Mouse (Mus musculus) left cerebral cortex, postnatal 25 days (tissue): ENCODE measurements at regions not wholly inside any gene's neighbourhood (a gene's known extent, or its start where the extent isn't known, plus 50 kb on each side); places are given as distances from the start of the nearest gene placed in this dataset.

ENCODE experiments used
- DNase-seq, 2 experiments: peaks; one replicate each; pipeline ENCODE4 v3.0.0; 2022; ENCODE audit warnings: low spot score in 2 of 2, mixed read lengths in 1 of 2
- intact Hi-C: fragments of 180-260 bp; cut with DNase I; formaldehyde crosslinking; loops from one replicate; pipeline ENCODE4 v1.15.1; 2025

DNA sequence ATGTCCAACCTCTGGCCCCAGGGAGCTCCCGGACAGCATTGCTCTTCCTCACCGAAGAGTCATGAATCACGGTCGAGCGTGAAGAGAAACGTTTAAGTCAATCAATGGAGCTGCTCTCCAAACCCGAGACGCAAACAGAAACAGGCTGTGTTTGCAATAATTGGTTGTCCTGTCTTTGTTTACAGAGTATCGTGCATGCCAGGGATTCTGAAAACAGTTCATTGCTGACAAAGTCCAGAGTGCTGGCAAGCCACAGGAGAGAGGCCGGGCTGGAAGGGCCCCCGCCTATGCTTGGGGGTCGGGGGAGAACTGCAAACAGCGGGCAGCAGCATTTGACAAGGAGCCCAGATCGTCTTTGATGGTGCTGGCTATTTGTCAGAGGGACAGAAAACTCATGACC, 292.4 kb upstream of the Rpl38 start:
- no peak for DNase-seq
- intact Hi-C loops = no loop called here

DNA sequence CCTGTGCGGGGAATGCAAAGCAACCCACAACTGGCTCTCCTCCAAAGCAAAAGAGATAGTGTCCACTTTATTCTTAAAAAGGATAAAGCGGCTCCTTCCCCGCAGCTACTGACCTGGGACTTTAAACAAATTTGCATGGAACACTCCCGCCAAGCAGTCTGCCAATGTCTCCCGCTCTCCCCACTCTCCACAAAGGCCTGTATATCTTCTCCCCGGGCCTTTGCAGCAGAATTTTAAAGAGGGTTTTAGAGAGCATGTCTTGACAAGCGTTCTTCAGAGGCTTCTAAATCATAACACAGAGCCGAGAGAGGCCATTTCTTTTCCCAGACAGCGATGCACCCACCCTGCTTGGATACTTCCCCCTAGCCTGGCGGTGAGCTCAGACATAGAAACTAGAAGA, 297.6 kb upstream of the Rpl38 start:
- DNase-seq = no peak
- intact Hi-C loops = no loop called here

DNA sequence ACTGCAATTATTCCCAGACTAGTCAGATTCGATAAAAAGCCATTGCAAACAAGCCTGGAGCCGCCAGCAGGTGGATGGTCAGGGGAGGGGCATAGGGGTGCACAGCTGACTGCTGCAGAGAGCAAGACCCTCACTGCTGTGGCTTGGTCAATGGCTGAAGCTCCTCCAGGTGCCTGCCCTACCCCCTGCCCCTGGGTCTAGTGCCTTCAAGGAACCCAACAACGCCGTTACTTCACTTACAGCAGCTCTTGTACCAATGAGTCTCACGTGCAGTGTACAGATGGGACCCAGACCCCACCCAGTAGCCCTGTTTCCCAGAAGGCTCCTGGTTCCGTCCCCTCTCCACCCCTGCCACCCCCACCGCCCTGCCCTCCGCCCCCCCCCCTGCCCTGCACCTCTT, 300.5 kb upstream of the Rpl38 start:
- no peak for DNase-seq
- intact Hi-C loops = no loop called here

DNA sequence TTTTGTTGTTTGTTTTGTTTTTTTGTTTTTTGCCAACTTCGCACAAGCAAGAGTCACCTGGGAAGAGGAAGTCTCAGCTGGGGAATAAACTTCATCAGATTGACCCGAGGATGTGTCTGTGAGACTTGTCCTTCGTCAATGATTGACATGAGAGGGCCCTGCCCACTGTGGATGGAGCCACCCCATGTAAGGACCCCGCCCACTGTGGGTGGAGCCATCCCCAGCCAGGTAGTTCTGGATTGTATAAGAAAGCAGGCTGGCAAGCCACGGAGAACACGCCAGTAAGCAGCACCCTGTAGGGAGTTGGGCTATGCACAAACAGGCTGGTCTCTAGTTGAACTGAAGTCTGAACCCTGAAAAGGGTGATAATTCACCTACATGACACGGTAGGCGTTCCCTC, 294.1 kb upstream of the Sdk2 start:
- intact Hi-C loops = no loop called here
- DNase-seq = no peak

DNA sequence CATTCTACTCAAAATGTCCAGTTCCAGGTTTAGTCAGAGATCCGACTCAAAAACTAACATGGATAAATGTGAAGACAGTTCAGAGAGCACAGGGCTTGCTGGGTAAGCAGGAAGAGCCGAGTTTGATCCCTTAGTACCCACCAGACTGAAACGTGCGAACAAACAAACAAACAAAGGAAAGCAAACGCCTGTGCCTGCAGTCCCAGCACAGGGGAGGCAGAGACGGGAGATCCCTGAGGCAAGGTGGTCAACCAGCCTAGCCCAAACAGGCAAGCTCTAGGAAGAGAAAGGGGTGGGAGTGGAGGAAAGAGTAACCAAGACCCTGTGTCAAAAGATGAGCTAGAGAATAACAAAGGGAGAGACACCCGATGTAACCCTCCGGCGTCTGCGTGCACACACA, 293.5 kb upstream of the Sdk2 start:
- intact Hi-C loops = no loop called here
- no peak for DNase-seq

DNA sequence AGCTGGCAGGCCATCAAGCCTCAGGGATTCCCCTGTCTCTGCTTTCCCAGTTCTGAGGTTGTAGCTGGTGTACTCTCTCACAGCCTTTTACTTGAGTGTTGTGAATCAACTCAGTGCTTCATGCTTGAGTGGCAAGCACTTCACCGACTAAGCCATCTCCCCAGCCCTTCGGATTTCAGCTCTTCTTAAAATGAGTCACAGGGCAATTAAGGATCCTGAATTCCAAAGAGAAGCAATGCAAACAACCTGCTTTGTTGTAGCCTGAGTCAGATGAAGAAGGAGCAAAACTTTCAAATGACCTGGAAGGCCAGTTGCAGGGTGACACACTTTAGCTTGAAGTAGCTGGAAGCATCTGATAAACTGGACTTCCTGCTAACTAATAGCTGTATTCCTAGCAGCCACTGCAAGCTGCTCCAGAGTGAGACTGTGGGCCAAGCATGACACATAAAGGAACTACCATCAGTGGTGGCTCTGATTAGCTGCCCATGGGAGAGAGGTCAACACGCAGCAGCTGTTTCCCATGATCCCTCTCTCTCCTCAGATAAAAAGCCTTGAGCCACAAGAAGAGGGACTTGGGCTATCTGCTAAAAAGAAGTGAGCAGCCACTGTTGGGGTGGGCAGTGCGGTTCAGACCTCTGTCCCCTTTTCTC, 285.4 kb upstream of the Sdk2 start:
- intact Hi-C loops = no loop called here
- no peak for DNase-seq

DNA sequence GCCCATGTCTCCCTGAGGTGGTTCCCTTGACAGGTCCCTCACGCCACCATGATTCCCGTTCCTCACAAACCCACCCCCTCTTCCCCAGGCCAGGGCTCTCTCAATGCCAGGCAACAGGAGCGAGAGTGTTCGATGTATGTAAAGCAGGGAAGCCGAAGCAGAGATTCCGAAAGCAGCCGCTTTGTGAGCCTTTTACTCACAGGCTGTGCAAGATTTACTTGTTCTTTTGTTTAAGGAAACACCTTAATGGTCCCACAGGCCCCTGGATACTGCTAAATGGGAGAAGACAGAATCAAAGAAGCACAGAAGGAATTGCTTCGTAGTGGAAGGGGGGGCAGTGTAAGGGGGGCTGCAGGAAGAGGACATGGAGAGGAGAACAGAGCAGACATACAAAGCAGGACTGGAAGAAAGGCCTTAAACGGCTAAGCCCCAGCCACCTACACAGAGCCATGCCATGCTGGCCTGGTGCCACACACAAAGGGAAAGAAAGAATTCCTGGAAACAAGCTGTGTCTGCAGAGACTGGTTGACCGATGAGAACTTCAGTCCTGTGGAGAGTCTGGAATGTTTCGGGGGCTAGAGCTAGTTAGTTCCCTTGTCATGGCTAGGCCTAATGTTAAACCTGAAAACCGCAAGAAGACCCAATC, 270.1 kb upstream of the Sdk2 start:
- intact Hi-C loops = no loop called here
- DNase-seq = no peak

DNA sequence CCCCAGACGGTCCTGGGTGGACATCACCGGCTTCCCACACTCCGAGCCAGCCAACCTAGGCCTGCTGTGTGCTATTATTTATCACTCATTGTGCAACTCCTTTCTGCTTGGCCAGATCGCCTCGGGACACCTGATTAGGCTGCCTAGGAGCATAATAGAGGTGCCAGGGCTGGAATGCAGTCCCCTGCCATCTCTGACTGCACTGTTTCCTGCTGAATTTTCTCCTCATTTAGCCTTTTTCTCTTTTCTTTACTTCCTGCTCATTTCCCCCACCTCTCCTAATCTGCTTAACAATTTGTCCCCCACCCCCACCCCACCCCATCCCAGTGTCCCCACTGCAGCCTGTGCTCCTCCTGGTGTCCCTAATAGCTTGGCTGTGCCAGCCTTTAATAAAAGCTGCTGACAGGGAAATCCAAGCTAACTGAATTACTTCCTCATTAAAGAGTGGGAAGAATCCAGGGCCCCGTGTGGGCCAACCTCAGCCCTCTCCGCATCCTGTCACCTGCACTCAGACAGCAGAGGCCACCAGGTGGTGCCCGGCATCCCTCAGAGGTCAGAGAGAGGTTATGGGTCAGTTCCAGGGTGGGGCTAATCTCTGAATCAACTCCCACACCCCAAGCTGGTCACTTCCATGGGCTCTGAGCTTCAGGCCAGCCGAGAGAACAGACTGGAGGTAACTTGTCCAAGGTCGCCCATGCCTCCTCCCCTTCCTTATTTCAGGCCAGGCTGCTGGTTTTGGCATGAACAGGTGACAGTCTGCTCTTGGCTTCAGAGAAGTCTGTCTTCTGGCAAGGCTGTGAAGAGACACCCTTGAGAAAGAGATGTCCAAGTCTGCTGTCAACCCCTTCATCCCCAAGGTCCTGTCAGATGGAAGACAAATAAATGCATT, 269.3 kb upstream of the Sdk2 start:
- intact Hi-C loops = no loop called here
- DNase-seq = no peak

DNA sequence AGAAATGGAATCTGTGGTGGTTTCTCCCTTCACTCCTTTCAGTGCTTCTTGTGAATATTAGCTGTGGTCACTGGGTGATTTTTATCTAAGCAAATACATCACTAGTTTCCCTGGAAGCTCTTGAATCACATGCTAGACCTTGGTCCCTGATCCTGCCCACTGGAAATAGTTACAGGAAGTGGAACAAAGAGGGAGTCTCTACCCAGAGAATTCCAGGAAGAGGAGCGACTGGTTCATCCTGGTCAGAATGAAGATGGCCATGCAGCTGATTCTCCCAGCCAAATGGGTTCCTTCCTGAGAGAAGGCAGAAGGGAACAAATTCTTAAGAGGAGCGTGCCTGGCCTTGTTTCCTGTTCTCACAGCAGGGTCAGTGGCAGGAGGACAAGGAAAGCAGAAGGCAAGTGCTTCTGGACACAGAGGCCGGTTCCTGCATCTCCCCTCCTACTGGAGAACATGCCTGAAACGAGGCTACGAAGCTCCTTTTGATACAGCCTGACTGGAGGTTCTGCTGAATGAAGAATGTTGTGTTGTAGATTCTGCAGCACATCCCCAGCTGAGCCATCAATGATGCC, 264.8 kb upstream of the Sdk2 start:
- intact Hi-C loops = no loop called here
- DNase-seq = no peak

DNA sequence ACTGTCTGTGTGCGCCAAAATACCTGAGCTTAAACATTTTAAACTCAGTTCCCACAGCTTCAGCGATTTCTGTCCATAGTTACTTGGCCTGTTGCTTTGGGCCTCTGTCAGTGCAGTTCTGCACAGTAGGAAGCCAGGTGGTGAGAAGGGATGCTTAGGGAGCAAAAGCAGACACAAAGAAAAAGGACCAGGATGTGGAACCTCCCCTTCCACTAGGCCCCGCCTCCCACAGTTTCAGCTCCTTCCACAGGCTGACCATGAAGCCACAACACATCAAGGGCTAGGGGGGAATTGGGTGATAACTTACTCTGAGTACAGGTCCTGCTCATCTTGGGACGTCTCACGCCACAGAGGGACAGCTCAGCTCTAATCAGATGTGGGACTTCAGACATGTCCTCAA, 263.5 kb upstream of the Sdk2 start:
- intact Hi-C loops = no loop called here
- DNase-seq = no peak

DNA sequence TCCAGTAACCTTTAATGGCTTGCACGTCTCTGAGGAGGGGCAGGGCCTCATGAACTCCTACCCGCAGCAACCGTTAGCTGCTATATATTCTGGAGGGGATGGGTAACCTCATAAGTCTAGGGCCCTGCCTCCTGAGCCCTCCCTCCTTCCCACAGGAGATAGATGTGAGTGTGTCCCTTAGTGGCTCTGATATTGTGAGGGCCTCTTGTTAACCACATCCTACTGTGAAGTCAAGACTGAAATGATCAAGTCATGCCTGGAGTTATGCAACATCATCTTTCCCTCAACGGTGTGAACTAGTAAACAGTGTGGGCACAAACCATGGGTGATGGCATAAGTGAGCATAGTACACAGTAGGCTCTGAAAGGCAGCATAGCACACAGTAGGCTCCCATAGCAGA, 255.8 kb upstream of the Sdk2 start:
- intact Hi-C loops = no loop called here
- no peak for DNase-seq

DNA sequence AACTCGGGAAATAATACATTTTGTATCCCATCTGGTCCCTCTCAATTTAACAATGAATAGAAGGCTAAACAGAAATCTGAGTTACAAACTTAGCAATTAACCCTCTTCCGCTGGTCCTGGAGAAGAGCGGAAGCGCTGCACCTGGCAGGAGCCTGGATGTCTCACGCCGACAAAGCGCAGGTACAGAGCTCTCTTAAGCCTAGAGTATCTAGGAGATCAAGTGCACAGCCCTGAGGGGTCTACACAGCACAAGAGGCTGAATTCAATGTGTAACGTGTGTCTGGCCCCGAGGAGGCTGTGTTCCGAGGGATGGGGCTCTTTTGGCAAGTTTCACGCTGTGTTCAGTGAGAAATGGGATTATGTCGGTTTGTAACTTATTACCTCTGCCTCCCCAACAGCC, 255.1 kb upstream of the Sdk2 start:
- intact Hi-C loops = no loop called here
- DNase-seq = no peak

DNA sequence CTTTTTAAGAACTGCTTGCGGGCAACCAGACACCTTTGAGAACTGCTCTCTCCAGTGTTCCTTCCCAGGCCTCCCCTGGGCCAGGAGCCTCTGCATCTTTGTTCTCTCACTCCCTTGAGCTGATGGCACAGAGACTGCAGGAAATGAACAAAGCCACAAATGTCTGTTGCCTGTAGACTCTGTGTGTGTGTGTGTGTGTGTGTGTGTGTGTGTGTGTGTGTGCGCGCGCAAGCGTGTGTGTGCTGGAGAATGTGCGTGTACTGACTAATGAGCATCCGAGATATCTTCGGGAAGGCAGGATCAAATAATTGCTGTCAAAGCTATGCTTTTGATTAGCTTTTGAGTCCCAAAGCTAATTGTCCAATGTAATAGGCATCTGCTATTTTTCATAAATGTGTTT, 254.7 kb upstream of the Sdk2 start:
- no peak for DNase-seq
- intact Hi-C loops = no loop called here

DNA sequence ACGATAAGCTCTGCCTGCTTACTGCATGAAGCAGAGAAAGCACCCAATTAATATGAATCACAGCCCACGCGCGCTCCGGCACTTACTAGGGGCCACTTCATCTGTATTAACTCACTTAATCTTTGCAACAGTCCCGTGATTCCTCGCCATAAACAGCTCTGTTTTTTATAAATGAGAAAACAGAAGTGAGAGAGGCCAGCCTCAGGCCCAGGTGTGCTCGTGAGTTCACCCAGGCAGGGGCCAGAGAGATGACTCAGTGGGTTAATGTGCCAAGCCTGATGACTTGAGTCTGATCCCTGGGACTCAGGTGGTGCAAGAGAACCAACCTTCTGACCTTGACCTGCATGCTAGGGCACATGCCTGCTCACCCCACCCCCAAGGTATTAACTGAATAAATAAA, 248.4 kb upstream of the Sdk2 start:
- no peak for DNase-seq
- intact Hi-C loops = no loop called here

DNA sequence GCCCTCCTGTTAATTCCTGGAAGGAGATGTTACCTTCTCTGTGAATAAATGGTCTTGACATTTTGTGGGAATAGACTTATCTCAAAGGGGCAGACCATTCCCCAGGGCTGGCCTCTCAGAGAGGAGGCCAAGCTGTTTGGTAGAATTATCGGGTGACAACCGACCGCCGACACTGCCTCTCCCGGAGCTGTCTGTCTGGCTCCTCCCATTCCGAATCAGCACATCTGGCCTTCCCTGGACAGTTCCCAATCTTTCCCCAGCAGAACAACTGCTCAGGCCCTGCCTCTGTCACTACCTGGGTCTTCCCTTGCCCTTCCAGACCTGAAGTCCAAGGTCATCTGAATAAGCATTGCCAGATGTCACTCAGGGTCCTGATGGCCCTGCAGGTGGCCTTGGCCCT, 246.8 kb upstream of the Sdk2 start:
- intact Hi-C loops = no loop called here
- no peak for DNase-seq

DNA sequence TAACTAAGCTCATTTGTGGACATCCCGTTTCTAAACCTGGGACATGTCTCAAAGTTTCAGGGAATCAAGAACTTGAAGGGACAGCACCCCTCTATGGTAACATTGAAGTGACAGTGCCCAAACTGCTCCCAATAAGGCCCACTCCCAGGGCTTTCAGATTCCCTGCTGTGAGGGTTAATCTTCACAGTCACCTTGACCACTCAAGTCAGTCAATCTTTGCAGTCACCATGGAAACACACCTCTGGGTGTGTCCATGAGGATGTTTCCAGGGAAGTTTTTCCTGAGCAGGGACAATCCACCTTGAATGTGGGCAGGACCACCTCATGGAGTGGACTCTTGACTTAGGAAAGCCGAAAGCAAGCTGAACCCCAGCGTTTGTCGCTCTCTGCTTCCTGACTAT, 244.8 kb upstream of the Sdk2 start:
- intact Hi-C loops = no loop called here
- no peak for DNase-seq

DNA sequence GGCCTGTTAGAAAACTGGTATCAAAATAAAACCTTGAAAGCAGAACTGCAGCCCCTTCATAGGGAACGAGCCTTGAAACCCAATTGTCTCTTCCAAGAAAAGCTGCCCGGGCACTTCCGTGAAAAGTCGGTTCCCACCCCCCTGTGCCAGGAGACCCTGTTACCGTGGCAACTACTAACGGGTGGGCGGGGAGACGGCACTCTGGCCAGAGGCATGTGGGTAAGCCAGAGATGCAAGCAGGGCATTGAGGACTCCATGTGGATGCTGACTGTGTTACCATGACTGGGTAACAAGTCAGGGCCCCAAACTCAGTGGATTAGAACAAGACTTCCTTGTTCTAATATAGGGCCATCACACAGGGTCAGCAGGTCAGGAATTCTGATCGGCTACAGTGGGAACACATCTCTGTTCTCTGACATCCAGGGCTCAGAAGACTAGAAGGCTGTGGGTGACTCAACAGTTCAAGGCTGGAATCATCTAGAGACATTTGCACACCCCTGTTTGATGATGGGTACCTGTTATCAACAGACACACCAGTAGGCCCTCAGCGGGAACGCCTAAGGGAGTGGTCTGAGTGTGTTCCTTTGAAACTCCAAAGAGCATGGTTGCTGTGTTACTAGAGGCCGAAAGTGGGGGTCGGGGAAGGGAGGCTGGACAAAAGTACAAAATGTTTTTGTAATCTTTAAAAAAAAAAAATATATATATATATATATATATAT, 236.9 kb upstream of the Sdk2 start:
- intact Hi-C loops = no loop called here
- DNase-seq = no peak

DNA sequence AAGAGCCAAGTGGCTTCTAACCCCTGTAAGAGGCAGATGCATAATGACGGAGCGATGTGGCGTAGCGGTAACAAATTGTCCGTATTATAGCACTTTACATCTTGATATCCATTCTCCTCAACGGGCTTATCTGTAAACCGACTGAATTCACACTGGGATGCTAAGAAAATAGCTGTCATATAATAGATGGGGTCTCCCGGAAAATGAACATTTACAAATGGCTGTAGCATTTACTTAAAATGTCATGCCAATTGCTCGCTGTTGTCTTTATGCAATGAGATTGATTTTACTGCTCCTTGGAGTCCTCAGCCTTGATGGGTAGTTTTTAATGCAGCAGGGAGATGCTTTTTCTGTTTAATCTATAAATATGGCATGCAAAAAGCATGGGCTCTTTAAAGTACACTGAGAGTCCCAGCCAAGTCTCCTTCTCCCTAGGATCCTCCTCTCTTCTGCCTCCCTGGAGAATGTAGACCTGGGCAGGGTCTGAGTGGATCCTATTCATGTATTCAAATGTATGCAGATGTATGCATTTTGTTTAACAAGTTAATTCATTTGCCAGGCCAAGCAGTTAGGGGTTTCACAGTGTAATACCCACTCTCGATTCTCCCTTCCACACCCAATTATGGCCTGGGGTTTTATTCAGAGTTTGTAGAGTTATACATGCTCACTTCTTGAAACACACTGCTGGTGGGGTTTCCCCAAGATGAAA, 233.9 kb upstream of the Sdk2 start:
- intact Hi-C loops = no loop called here
- DNase-seq = no peak

DNA sequence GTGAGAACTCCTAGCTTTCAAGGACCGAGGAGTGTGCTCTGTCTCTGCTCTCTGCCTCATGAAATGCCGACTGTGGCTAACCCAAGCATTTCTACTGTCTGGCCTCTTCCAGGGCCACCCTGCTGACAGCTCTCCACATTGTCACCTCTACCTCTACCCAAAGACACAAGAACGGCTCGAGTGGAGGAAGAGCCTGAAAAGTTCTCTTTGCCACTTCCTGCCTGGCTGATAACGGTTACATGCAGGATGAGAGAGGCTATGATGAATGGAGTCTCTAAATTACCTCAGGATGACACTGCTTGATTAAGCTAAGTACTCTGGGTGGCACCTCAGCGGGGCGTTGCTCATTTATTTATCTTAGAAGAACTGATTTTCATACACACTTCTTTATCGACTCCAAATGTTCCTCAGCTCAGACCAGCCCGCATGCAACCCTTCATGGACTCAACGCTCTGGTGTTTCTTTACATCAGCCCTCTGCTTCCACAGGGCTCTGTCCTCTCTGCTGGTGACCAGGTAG, 230.0 kb upstream of the Sdk2 start:
- intact Hi-C loops = no loop called here
- DNase-seq = no peak
